Mouse (Mus musculus): ENCODE results near the gene Otog. TPM values are rescaled to one million over a fixed set of nuclear protein-coding genes. Genes with fewer than 3 reads are reported as not detected.

The Otog gene
- total RNA-seq, 2 experiments from 2014 or later, result 0.07 to 0.19 TPM

DNA sequence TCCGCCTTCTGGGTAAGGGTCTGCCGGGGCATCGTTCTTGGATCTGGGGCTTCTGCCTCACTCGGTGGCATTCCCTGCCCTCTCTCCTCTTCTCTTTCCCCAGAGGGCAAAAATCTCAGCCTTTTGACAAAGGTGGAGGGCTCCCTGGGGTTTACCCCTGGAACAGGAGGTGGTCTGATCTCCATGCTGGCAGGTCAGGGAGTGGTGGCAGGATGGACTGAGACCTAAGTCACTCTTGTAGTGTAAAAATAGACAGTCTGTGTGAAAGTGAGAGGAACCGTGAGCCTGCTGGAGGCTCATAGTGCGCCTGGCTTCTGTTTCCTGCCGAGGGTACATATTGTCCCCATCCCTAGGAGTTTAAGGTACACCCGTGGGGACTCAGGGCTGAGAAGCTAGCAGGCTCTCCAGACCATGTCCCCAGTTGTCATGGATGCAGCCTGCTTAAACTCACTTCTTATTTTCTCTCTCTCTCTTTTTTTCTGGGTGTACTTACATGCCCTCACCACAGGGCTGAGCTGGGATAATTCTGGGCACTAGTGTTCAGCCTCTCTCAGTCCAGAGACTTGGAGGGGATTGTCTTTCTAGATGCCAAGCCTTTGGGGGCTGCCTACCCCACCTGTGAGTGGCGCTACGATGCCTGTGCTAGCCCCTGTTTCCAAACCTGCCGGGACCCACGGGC is 44.5 kb downstream of the Otog start:
- DNase-seq (ENCODE audit: extremely low spot score in 1 of 2, low spot score in 2 of 2), result no peak
- Histone ChIP-seq H3K27ac (no peak overlapping the region), H3K4me3 (no peak overlapping the region)
- intact Hi-C loops (cut with DNase I), result loop anchor here (10.0 kb wide), 1 partner anchor 460 kb away; the partner anchor contains the start of gene Saa1
- peak; percentile 39 for TF ChIP-seq CTCF (IDR thresholded peaks at IDR 0.05)

DNA sequence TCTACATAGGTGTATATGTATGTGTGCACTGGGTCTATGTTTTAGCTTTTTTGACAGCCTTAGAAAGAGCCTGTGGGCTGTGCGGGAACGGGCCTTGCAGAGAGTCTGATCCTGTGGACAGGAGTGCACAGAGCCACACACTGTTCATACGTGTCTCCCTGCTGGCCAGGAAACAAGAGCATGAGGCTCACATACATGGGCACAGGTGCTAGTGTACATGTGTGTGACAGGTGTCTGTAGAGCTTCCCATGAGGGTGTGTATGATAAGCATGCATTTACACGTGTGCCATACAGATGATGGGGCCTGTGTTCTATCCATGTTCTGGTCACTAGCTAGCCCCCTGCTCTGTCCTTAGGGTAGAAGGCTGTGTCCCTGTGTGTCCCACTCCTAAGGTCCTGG is 45.6 kb downstream of the Otog start:
- DNase-seq (ENCODE audit: extremely low spot score in 1 of 2, low spot score in 2 of 2), result no peak
- no peak overlapping the region for H3K4me3 ChIP-seq
- TF ChIP-seq CTCF (IDR thresholded peaks at IDR 0.05), result no peak
- intact Hi-C loops (cut with DNase I), result loop anchor here (10.0 kb wide), 1 partner anchor 458 kb away; the partner anchor contains the start of gene Saa1
- H3K27ac ChIP-seq, result no peak overlapping the region

DNA sequence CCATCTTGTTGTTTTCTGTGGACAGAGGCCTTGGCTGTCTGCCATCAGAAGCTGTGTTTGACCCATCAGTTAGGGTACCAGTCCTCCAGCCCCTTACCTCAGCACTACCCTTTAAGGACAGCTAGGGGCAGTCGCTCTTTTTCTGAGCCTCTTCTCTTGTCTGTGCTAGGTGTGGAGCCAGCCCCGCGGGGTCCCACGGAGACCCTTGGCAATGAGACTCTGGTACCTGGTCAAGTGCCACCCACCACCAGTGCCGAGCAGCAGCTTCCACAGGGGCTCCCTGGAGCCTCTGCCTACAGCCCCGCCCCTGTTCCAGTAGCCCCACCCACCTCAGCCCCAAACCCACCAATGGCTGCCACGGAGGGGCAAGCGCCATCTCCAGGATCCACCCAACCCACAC is 46.3 kb downstream of the Otog start:
- H3K27ac ChIP-seq, result no peak overlapping the region
- intact Hi-C loops (cut with DNase I), result loop anchor here (10.0 kb wide), 1 partner anchor 458 kb away; the partner anchor contains the start of gene Saa1
- H3K4me3 ChIP-seq, result no peak overlapping the region
- TF ChIP-seq CTCF (IDR thresholded peaks at IDR 0.05), result no peak
- DNase-seq (ENCODE audit: extremely low spot score in 1 of 2, low spot score in 2 of 2), result no peak

DNA sequence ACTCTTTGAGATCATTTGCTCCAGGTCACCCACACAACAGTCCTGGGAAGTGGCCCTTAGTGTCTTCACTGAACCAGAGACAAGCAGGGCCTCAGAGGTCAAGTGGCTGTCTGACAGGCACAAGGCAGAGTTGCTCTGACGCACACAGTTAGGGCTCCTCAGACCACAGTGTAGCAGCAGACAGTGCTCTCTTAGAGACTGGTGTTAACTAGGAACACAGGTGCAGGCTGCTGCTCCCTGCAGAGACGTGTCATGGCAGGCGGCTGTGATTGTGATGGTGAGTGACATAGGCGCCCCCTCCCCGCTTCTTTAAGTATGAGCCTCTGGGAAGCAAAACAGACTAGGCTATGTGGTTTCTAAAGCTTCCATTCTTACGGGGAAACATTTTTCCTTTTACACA is 55.5 kb downstream of the Otog start:
- no peak overlapping the region for H3K27ac ChIP-seq
- no peak overlapping the region for H3K4me3 ChIP-seq
- intact Hi-C loops (cut with DNase I), result no loop called here
- TF ChIP-seq CTCF (IDR thresholded peaks at IDR 0.05), result no peak
- DNase-seq (ENCODE audit: extremely low spot score in 1 of 2, low spot score in 2 of 2), result no peak

DNA sequence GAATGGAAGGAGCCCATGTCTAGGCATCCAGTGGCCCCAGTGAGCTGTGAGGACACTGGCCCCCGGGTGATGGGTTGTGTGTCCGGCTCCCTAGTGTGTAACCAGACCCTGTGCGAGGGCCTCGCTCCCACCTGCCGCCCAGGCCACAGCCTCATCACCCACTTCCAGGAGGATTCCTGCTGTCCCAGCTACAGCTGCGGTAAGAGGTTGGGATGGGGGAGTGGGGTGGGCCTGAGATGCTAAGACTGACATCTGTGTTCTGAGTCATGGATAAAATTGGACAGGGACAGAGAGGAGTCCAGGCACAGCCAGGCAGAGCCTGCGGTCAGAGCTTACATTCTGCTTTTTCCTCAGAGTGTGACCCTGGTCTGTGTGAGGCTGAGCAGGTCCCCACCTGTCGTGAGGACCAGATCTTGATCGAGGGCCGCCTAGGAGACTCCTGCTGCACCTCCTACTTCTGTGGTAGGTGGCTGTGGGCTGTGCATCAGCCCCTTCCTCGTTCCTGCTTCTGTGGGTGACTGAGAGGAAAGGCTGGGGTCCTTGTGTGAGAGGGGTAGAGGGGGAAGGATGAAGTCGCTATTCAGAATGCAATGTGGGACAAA is 60.3 kb downstream of the Otog start:
- intact Hi-C loops (cut with DNase I), result no loop called here
- no peak for DNase-seq (ENCODE audit: extremely low spot score in 1 of 2, low spot score in 2 of 2)
- Histone ChIP-seq H3K4me3 (no peak overlapping the region), H3K27ac (no peak overlapping the region)
- TF ChIP-seq CTCF (IDR thresholded peaks at IDR 0.05), result no peak

DNA sequence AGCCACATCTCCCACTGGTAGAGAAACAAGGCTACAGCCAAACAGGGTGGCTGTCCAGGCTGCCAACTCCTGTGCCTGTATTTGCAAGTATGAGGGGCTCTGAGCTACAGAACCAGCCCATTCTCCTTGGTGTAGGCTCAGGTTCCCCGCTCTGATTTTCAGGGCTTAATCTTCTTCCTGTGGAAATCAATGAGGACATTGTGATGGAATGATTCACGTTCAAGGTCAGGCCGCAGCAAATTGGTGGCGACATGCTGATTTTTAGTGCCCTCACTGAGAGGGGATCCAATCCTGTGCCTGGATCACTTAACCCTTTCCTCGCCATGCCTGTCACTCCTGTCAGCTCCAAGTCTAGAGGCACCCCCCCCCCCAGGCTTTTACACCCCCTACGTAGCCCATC is 72.7 kb downstream of the Otog start:
- TF ChIP-seq CTCF (IDR thresholded peaks at IDR 0.05), result no peak
- intact Hi-C loops (cut with DNase I), result no loop called here
- DNase-seq (ENCODE audit: extremely low spot score in 1 of 2, low spot score in 2 of 2), result no peak
- Histone ChIP-seq H3K4me3 (no peak overlapping the region), H3K27ac (no peak overlapping the region)

DNA sequence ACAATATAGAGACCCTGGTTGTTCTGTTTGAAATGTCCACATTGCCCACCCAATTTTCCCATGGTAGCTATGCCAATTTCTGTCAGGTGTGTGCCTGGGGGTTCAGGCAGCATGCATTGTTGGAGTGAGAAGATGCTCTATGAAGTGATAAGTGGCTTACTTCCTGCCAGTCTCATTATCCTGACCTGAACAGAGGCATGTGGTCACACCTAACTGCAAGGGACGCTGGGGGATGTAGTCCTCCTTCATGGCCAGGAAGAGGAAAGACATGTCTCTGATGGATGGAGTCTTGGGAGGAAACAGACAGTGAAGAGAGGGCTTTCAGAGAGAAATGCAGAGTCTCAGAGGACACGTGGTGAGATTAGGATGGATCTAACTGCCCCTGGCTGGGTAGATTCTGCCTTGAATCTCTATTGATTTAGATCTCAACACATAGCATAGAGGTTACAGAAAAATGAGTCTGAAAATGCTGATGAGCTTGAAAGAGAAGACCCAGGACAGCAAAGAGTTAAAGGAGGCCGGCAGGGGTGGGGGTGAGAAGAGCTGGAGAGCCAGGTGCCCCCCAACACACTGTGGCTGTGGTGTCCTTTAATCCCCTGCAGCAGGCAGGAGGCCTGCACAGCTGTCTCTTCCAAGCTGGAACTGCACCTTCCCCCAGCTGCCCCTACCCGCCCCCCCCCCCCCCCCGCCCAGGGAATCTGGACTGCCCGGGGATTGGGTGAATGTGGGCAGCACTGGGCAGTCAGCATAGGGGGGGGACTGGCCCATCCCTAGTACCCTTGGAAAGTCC is 73.6 kb downstream of the Otog start:
- intact Hi-C loops (cut with DNase I), result no loop called here
- no peak for DNase-seq (ENCODE audit: extremely low spot score in 1 of 2, low spot score in 2 of 2)
- no peak overlapping the region for H3K4me3 ChIP-seq

DNA sequence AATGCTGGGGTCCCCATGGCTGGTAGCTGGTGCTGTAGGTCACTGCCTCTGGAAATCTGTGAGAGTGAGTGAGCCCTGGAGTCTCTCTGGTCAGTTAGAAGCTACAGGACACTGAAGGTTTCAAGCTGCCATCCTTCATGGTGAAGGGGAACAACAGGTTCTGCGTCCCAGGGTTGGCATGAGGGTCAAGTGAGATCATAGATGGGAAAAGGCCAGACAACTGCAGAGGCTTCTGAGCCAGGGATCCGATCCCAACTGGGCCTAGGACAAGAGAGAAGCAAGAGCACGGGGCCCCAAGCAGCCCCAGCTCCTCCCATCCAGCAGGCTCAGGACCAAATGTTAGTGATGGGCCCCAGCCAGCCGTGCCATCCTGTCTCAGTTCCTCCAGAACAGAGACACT is 74.9 kb downstream of the Otog start:
- Histone ChIP-seq H3K27ac (no peak overlapping the region), H3K4me3 (no peak overlapping the region)
- TF ChIP-seq CTCF (IDR thresholded peaks at IDR 0.05), result no peak
- intact Hi-C loops (cut with DNase I), result no loop called here
- DNase-seq (ENCODE audit: extremely low spot score in 1 of 2, low spot score in 2 of 2), result no peak

More for the DNA sequence above, 73.6 kb downstream of the Otog start:
- no peak overlapping the region for H3K27ac ChIP-seq
- TF ChIP-seq CTCF (IDR thresholded peaks at IDR 0.05), result no peak

DNA sequence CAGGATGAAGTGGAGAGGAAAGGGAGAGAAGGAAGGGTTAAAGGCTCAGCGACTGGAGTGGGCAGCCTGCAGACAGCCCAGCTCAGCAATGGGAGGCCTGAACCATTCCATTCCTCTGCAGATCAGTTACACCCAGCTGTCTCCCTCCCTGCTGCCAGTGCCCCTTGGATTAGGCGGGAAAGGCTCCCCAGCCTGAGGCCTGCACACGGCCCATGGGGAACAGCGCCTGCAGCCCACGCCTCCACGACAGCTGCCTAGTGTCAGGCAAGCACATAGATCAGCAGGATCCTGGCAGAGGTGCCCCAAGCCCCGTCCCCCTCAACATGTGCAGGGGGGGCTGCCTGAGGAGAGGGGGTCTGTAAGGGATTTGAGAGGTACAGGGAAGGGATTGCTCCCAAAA is 76.2 kb downstream of the Otog start:
- TF ChIP-seq CTCF (IDR thresholded peaks at IDR 0.05), result no peak
- no peak overlapping the region for H3K4me3 ChIP-seq
- DNase-seq (ENCODE audit: extremely low spot score in 1 of 2, low spot score in 2 of 2), result no peak

DNA sequence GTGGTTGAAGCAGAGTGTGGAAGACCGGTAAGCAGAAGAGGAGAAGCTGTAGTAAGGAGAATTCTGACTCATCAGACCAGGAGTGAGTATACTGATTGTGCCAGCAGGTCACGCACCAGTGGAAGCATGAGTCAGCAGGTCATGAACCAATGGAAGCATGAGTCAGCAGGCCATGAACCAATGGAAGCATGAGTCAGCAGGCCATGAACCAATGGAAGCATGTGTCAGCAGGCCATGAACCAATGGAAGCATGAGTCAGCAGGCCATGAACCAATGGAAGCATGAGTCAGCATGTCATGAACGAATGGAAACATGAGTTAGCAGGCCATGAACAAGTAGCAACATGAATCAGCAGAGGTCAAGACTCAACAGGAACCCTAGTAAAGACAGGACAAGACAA is 80.5 kb downstream of the Otog start:
- Histone ChIP-seq H3K27ac (no peak overlapping the region), H3K4me3 (no peak overlapping the region)
- TF ChIP-seq CTCF (IDR thresholded peaks at IDR 0.05), result no peak
- intact Hi-C loops (cut with DNase I), result no loop called here
- no peak for DNase-seq (ENCODE audit: extremely low spot score in 1 of 2, low spot score in 2 of 2)

More for the DNA sequence above, 76.2 kb downstream of the Otog start:
- intact Hi-C loops (cut with DNase I), result no loop called here
- no peak overlapping the region for H3K27ac ChIP-seq

DNA sequence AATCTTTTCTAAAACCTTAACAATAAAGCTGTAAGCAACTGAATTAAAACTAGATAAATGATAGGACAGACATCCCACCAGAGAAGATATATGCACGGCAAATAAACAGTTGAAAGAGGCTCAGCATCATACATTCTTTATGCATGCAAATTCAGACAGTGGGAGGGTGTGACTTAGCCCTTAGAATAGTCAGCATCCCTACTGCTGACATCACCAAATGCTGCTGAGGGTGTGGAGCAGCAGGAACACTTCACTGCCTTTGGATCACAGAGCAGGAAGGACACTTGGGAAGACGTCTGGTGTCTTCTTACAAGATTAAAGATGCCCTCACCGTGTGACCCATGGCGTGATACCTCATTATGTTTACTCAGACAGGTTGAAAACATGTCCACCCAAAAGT is 87.1 kb downstream of the Otog start:
- 0 out of 2 replicates have a peak overlapping the region, but pooled peaks have one; percentile 28 for H3K27ac ChIP-seq
- DNase-seq (ENCODE audit: extremely low spot score in 1 of 2, low spot score in 2 of 2), result peak in 1 of 2 experiments; percentile 20
- intact Hi-C loops (cut with DNase I), result no loop called here
- no peak for TF ChIP-seq CTCF (IDR thresholded peaks at IDR 0.05)
- H3K4me3 ChIP-seq, result no peak overlapping the region

DNA sequence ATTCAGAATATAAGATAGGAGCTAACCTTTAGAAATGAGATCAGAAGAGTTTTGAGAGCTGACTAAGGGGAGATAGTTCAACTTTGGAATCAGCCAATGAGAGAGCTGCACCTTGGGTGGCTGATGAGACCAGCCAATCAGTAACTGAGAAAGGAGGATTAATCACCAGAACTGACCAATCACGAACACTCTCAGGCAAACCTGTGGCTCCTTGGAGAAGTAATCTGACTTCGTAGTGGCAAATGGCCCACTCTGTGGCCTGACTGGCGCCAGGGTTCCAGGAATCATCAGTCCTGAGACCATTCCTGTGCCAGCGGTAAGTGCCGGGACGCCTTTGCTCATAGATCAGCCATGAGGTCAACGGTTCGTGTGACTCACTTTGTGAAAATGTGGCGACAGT is 96.6 kb downstream of the Otog start:
- no peak for TF ChIP-seq CTCF (IDR thresholded peaks at IDR 0.05)
- Histone ChIP-seq H3K4me3 (no peak overlapping the region), H3K27ac (no peak overlapping the region)
- DNase-seq (ENCODE audit: extremely low spot score in 1 of 2, low spot score in 2 of 2), result no peak
- intact Hi-C loops (cut with DNase I), result no loop called here
